Mouse (Mus musculus): ENCODE measurements around the gene Grcc10. TPM values are rescaled to one million over a fixed set of nuclear protein-coding genes. Genes with fewer than 3 reads are reported as not detected.
A peak's percentile ranks its signal among the peaks of the same experiment; 100 is the strongest.

Gene Grcc10
- total and polyA plus RNA-seq, 2 experiments, result 140 to 203 TPM

DNA sequence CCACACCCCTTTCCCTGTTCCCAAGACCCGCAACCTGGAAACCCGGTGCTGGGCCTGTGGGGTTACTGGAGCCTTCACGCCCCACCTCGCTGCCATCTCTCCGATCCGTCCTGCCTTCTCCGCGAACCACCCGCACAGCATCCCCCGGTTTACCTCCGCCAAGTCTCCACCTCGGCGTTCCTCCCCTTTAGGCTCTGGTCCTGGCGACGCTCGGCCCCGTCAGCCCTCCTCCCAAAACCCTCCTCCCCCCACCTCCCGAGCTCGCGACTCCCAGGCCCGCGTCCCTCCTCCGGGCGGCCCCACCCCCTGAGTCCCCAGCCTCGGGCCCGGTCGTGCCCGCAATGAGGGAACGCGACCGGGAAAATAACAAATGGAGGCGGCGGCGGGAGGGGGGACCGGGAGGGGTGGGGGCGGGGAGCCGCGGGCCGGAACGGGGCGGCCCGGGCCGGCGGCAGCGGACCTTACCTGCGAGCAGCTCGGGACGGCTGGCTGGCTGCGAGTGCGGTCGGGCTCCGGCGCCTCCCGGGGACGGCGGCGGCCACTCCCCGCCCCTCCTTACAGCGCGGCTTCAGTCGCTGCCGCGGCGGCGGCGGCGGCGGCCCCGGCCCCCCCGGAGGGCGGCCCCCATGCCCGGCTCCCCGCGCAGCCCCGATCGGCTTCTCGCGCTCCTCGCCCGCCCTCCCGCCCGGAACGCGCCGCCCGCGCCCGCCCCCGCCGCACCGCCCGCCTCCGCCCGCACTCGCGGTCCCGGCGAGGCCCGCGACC lies 14.8 kb upstream of the Grcc10 start, which contains the start of the genes Gm45234 and Atn1:
TSS of gene Gm45234 (minus strand) at position 191 of the 765 bp plus-strand sequence.
TSS of gene Atn1 (minus strand) at position 694 of the 765 bp plus-strand sequence.
- H3K4me3 ChIP-seq (ENCODE audit: insufficient read depth, low read depth, low read length), result peak within 1 kb of the TSS; percentile 71
- 3% methylated on average over 71 of the region's 100 CpGs for WGBS
- TF ChIP-seq POLR2A (IDR thresholded peaks at IDR 0.05; ENCODE audit: extremely low read depth, insufficient read depth, low read length) (no peak), CTCF (IDR thresholded peaks at IDR 0.05; ENCODE audit: low read depth, low read length) (no peak)
- H3K27ac ChIP-seq (replicated peaks; ENCODE audit: insufficient read depth, low read depth, low read length), result peak within 1 kb of the TSS; percentile 76
- H3K4me1 ChIP-seq (ENCODE audit: control insufficient read depth, insufficient read depth, low read length), result peaks cover 38% of the 10 kb centered on the region
- no peaks in the 10 kb centered on the region for H3K27me3 ChIP-seq (ENCODE audit: control insufficient read depth, insufficient read depth, low read length)
- peak; percentile 61 for DNase-seq (ENCODE audit: extremely low read depth, low read depth, low spot score)
- H3K9ac ChIP-seq (ENCODE audit: low read depth, low read length), result peak within 1 kb of the TSS; percentile 100
- H3K36me3 ChIP-seq (ENCODE audit: control insufficient read depth, insufficient read depth, low read length), result peaks cover 2% of the 10 kb centered on the region; the same call in 1 of the 2 replicates
- peaks cover 36% of the 10 kb centered on the region for H3K79me2 ChIP-seq (ENCODE audit: control insufficient read depth, insufficient read depth, low read length)

DNA sequence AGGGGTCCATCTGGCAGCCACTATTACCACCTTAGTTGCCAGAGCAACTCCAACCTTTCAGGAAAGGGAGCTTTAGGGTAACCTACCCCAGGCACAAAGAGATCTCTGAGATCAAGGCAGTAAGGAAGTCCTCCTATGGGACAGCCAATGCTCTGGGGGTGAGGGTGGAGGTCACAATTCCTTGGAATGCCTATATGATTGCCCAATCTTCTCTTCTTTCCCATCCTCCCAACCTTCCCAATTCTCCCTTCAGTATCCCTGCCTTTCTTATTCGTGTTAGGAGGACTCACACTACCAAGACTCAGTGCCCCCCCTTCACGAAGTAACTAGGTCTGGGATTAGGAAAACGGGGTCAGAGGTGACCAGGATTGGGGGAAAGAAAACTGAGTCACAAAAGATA lies 14.1 kb upstream of the Grcc10 start:
- Histone ChIP-seq H3K79me2 (ENCODE audit: control insufficient read depth, insufficient read depth, low read length) (peaks cover 38% of the 10 kb centered on the region), H3K27me3 (ENCODE audit: control insufficient read depth, insufficient read depth, low read length) (no peaks in the 10 kb centered on the region), H3K36me3 (ENCODE audit: control insufficient read depth, insufficient read depth, low read length) (peaks cover 2% of the 10 kb centered on the region; the same call in 1 of the 2 replicates), H3K4me1 (ENCODE audit: control insufficient read depth, insufficient read depth, low read length) (peaks cover 38% of the 10 kb centered on the region), H3K27ac (replicated peaks; ENCODE audit: insufficient read depth, low read depth, low read length) (peak overlapping the region; percentile 65), H3K9ac (ENCODE audit: low read depth, low read length) (peak overlapping the region; percentile 100), H3K4me3 (ENCODE audit: insufficient read depth, low read depth, low read length) (peak overlapping the region; percentile 71)
- TF ChIP-seq CTCF (IDR thresholded peaks at IDR 0.05; ENCODE audit: low read depth, low read length) (no peak), POLR2A (IDR thresholded peaks at IDR 0.05; ENCODE audit: extremely low read depth, insufficient read depth, low read length) (no peak)
- DNase-seq (ENCODE audit: extremely low read depth, low read depth, low spot score), result no peak
- 10% methylated on average over 3 of the region's 3 CpGs for WGBS

DNA sequence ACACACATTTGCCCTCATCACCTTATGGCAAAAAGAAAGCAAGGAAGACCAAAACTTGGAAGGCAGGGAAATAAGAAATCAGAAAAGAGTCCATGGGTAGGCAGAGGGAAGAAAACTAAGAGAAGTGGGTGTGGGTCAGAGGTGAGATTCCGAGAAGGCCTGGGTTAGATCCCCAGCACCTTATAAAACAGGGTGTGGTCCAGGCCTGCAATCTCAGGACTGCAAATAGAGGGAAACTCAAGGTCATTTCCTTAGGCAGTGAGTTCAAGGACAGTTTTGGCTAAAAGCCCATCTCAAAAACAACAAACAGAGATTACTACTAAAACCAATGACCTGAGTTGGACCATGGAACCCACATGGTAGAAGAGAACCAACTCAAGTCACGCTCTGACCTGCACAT lies 12.7 kb upstream of the Grcc10 start:
- no peak overlapping the region for H3K4me3 ChIP-seq (ENCODE audit: insufficient read depth, low read depth, low read length)
- H3K36me3 ChIP-seq (ENCODE audit: control insufficient read depth, insufficient read depth, low read length), result peaks cover 2% of the 10 kb centered on the region; the same call in 1 of the 2 replicates
- no peak overlapping the region for H3K27ac ChIP-seq (replicated peaks; ENCODE audit: insufficient read depth, low read depth, low read length)
- H3K27me3 ChIP-seq (ENCODE audit: control insufficient read depth, insufficient read depth, low read length), result no peaks in the 10 kb centered on the region
- peak; percentile 88 for DNase-seq (ENCODE audit: extremely low read depth, low read depth, low spot score)
- WGBS, result 39% methylated on average over 2 of the region's 2 CpGs
- H3K79me2 ChIP-seq (ENCODE audit: control insufficient read depth, insufficient read depth, low read length), result peaks cover 38% of the 10 kb centered on the region
- no peak overlapping the region for H3K9ac ChIP-seq (ENCODE audit: low read depth, low read length)
- no peak for TF ChIP-seq CTCF (IDR thresholded peaks at IDR 0.05; ENCODE audit: low read depth, low read length)
- peaks cover 37% of the 10 kb centered on the region for H3K4me1 ChIP-seq (ENCODE audit: control insufficient read depth, insufficient read depth, low read length)

- H3K79me2 ChIP-seq (ENCODE audit: control insufficient read depth, insufficient read depth, low read length), result peaks cover 25% of the 10 kb centered on the region
- WGBS, result 56% methylated on average over 8 of the region's 8 CpGs
- no peak overlapping the region for H3K27ac ChIP-seq (replicated peaks; ENCODE audit: insufficient read depth, low read depth, low read length)
- H3K36me3 ChIP-seq (ENCODE audit: control insufficient read depth, insufficient read depth, low read length), result peaks cover 2% of the 10 kb centered on the region
- TF ChIP-seq CTCF (IDR thresholded peaks at IDR 0.05; ENCODE audit: low read depth, low read length) (no peak), POLR2A (IDR thresholded peaks at IDR 0.05; ENCODE audit: extremely low read depth, insufficient read depth, low read length) (no peak)
- no peaks in the 10 kb centered on the region for H3K27me3 ChIP-seq (ENCODE audit: control insufficient read depth, insufficient read depth, low read length)
- peaks cover 22% of the 10 kb centered on the region for H3K4me1 ChIP-seq (ENCODE audit: control insufficient read depth, insufficient read depth, low read length)
- no peak overlapping the region for H3K9ac ChIP-seq (ENCODE audit: low read depth, low read length)
- DNase-seq (ENCODE audit: extremely low read depth, low read depth, low spot score), result no peak
- H3K4me3 ChIP-seq (ENCODE audit: insufficient read depth, low read depth, low read length), result no peak overlapping the region
These were observed 9.2 kb upstream of the Grcc10 start for GRCm38 (mm10) chr6:124750405-124750804.

GRCm38 (mm10) chr6:124746654-124747632 lies 5.8 kb upstream of the Grcc10 start:
- no peaks in the 10 kb centered on the region for H3K27me3 ChIP-seq (ENCODE audit: control insufficient read depth, insufficient read depth, low read length)
- no peak overlapping the region for H3K27ac ChIP-seq (replicated peaks; ENCODE audit: insufficient read depth, low read depth, low read length)
- no peak overlapping the region for H3K9ac ChIP-seq (ENCODE audit: low read depth, low read length)
- peaks cover 4% of the 10 kb centered on the region; the same call in 1 of the 2 replicates for H3K79me2 ChIP-seq (ENCODE audit: control insufficient read depth, insufficient read depth, low read length)
- no peak for TF ChIP-seq POLR2A (IDR thresholded peaks at IDR 0.05; ENCODE audit: extremely low read depth, insufficient read depth, low read length)
- TF ChIP-seq CTCF (IDR thresholded peaks at IDR 0.05; ENCODE audit: low read depth, low read length), result no peak
- peaks cover 5% of the 10 kb centered on the region for H3K4me1 ChIP-seq (ENCODE audit: control insufficient read depth, insufficient read depth, low read length)
- H3K4me3 ChIP-seq (ENCODE audit: insufficient read depth, low read depth, low read length), result no peak overlapping the region
- no peaks in the 10 kb centered on the region; the same call in 1 of the 2 replicates for H3K36me3 ChIP-seq (ENCODE audit: control insufficient read depth, insufficient read depth, low read length)
- no peak for DNase-seq (ENCODE audit: extremely low read depth, low read depth, low spot score)
- 98% methylated on average over 7 of the region's 7 CpGs for WGBS
